Mouse (Mus musculus) CD4-positive, CD25-positive, alpha-beta regulatory T cell, adult 2 months (primary cell): ENCODE measurements around the gene Erg.

Experiments
- DNase-seq: peaks from one replicate; pipeline ENCODE4 v3.0.0-alpha.2; 2012; ENCODE audit warnings: low read depth, low spot score

Erg gene

DNA sequence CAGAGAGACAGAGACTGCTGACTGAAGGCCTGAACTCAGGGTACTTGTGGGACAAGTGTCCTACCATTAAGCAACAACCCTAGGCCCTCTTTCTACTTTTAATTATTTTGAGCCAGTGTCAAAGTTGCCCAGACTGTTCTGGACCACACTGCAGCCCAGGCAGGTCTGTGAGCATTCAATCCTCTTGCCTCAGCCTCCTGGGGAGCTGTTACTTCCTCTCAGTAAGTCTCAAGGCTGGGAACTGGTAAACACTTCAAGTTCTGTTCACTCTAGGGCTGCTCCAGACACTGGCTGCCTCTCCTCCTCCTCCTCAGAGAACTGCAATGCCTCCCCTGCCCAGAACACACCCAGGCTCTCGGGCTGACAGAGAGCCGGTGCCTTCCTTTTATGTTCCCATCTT, 140.0 kb downstream of the Erg start:
- DNase-seq, result no peak

GRCm38 (mm10) chr16:95442023-95442422, 144.4 kb downstream of the Erg start:
- no peak for DNase-seq

- DNase-seq, result peak; percentile 25
Measured at GRCm38 (mm10) chr16:95441179-95441578, 145.2 kb downstream of the Erg start.

DNA sequence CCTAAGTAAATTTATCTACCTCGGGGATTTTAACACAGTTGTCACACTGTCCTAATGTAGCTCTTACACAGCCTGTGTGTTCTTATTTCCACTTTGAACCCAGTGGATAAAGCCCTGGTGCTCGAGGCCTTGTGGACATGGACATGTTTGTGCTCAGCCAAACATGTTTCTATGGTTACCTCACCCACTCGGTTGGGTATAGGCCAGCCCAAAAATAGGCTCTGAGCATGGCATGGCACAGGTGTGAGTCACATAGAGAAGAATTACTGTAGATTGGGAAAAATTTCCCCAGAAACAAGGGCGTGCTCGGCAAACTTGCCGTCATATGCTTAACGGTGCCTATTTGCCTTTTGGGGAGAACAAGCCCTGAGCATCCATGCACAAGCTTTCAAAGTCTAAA, 146.1 kb downstream of the Erg start:
- no peak for DNase-seq

DNA sequence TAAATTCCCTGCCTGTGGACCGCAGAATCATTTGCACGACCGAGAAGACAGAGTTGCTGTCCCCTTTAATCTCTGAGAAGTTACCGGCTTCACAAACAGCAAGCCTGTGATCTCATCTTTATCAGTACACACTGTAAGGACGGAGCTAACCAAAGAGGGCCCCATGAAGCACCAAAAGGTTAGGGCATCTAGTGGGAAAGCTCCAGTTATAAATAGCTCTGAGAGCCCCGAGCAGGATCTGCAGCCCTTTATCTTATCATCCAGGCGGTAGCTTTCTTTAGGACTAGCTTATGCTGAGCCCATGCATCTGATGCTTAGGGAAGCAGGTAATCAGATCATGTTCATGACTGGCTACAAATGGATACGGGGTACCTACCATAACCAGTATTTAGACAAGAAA, 146.6 kb downstream of the Erg start:
- no peak for DNase-seq

GRCm38 (mm10) chr16:95438848-95439540, 147.4 kb downstream of the Erg start:
- no peak for DNase-seq

GRCm38 (mm10) chr16:95436611-95437010, 149.8 kb downstream of the Erg start:
- no peak for DNase-seq

GRCm38 (mm10) chr16:95436051-95436450, 150.3 kb downstream of the Erg start:
- no peak for DNase-seq

- DNase-seq, result peak; percentile 17
Measured at GRCm38 (mm10) chr16:95434434-95434833, 152.0 kb downstream of the Erg start.

GRCm38 (mm10) chr16:95432540-95432971, 153.8 kb downstream of the Erg start:
- no peak for DNase-seq

DNA sequence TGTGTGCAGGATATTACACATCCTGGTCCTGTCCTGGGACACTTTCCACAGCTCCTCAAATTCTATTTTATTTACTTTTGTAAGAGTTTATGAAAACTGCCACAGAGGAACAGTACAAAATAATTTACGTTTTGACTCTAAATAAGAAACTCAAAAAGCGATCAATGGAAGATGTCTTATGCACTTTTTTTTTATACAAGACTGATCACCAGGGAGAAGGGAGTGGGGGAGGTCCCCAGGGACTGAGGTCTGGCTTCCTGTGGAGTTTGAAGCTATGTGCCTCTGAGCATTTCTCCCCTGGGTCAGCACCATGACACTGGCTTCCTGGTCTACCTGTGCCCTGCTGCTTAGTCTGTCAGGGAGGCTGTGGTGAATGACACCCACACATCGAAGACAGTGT, 156.5 kb downstream of the Erg start:
- no peak for DNase-seq

DNA sequence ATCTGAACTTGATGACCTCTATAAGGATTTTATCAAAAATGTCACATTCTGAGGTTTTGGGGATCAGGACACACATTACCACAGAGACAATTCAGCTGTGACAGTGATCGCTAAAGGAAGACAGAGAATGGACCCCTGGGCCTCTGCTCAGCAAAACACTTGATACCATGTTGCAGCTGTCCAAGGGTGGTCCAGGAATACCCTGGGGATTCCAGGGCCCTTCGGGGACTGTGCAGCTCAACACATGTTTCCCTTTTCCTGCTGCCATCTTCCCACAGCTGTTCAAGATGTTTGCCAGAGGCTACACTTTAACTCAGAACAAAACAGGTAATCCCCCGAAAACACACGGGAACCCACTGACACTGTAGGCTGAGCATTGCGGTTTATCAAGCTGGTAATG, 158.2 kb downstream of the Erg start:
- DNase-seq, result no peak

DNA sequence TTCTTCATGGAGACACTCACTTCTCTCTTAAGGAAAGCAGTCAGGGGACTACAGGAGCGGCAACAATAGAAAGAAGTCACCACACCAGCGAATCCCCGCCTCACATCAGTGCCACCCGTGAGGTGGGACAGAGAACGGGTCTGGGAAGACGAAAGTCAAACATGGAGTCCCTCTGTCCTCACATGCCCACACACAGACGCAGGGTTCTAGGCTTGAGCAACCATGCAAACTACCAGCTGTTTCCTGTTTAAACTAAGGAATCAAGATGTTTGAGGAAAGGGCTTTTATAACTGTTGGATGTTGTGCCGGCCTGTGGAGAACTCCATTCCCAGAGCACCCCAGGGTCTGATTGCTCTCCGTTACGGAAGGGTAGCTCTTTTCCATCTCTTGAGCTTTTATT, 158.9 kb downstream of the Erg start:
- no peak for DNase-seq

DNA sequence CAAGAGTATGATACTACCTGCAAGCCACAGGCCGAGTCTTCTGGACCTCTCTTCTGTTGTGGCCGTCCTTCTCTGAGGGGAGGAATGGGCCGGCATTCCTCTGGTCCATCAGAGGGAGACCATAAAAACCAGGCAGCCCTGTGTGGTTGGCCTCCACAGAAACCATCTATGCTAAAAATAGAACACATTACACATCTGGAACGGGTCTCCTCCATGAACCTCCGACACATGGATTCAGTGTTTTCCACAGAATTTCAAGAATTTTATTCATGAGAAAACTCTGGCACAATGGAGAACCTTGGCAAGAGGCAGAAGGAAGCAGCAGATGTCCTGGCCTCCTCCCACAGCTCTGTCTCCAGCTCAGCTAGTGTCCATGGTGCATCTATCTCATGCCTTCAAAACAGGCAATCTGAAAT, 163.7 kb downstream of the Erg start:
- DNase-seq, result no peak

- no peak for DNase-seq
Measured at GRCm38 (mm10) chr16:95421235-95421886, 165.0 kb downstream of the Erg start.

DNA sequence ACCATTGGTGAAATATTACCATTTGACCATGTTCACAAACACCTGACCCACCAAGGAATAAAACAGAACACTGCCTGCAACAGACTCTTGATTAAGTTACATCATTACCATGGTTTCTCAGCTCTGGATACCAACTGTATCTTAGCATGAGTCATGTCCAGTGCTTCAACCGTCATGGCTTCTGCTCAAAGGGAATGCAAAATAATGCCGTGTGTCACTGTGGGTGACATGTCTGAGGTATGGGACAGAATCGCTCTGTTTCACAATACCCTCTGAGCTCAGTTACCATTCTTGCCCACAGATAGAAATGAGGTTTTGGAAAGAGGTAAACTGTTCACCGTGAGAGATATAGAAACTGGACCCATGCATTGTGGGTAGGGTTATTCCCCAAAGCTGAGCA, 170.5 kb downstream of the Erg start:
- no peak for DNase-seq

- no peak for DNase-seq
Measured at GRCm38 (mm10) chr16:95415372-95415771, 171.0 kb downstream of the Erg start.

DNA sequence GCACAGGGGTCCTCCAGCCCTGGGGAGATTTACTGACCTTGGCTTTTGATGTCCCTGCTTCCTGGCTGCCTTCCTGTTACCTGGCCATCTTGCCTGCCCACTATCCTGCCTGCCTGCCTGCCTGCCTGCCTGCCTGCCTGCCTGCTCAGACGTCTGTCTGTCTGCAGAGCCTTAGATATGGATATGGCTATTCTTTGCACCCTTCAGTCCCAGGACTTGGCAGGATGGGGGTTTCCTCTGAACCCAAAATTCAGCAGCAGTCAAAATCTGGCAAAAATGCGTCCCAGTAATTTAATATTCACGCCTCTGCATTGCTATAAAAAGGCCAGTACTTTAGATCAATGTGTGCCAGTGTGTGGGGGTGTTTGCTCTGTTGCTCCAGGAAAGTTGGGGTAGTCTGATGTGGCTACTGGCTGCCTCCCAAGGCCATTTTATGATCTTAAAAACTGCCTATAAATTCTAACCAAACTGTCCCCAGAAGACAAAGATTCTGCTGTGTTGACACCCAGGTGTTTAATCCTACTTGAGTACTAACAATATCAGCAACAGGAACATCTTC, 172.9 kb downstream of the Erg start:
- no peak for DNase-seq

DNA sequence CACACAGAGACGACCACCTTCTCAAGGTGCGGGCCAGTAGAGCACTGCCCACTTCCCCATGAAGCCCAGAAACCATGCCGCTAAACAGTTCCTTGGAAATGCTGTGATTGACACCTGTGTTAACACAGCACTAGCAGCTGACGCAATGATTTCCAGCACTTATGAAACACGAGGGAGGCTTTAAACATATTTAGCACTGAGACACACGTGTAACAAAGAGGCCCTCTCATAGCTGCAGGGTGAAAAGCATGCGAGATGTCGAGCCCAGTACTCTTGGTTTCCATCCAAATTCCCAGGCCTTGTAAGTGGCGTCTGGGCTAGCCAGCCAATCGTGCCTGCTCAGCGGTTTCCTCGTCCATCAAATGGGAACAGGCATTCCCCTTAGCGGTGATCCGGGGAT, 178.3 kb downstream of the Erg start:
- DNase-seq, result no peak

DNA sequence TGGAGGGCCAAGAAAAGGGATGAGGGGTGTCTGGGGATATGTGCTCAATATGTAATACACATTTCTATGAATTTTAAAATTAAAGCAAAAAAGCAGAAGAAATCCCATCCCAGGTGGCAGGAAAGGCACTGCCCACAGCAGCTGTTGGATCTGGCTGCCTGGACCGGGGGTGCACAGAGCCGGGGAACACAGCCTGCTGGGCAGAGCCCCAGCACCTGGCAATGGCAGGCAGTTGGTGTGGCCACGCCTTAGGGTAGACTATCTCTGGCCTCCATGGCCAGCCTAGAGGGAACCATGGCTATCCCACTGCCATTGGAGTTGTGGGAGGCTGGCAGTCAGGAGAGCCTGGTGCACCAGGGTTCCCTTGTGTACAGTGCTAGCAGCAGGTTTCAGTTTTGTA, 180.9 kb downstream of the Erg start:
- DNase-seq, result no peak

GRCm38 (mm10) chr16:95403453-95403852, 182.9 kb downstream of the Erg start:
- no peak for DNase-seq

DNA sequence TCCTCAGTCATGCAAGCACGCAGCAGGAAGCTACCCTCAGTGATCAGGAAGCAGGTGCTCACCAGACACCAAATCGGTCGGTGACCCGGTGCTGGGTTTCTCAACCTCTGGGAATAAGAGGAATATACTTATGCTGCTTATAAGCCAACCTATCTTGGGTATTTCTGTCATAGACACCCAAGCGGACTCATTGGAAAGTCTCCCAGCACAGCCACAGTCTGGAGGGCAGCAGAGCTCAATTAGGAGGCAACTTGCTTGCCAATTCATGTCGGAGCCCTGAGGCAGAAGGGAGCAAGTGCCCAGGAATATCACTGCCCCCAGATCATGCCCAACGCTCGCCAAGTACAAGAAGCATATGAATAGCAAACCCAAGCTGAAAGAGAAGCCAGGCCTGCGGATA, 184.5 kb downstream of the Erg start:
- DNase-seq, result no peak

DNA sequence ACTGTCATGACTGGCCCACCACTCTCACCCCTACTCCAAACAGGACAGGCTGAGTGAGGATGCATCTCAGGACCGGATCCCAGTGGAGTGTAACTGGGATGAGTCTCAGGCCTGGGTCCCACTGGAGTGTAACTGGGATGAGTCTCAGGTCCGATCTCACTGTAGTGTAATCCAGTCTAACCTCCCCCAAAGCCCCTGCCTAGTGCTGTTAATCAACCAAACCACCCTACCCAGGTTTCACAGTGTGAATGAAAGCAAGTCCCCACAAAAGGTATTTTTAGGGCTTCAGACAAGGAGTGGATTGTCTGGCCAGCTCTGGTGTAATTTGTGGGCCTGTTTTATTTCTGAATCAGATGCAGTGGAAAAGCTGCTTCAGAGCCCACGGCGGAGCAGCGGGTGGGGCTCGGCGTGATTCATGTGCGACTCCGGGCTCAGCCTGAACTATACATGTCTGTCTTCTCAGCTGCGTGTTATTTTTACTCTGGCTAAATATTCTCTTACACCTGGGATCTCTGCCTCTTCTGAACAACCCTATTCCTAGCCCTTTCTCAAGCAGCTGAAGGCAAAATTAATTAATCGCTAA, 187.5 kb downstream of the Erg start:
- no peak for DNase-seq
